ENCODE assay signal across 8 mouse cellular contexts in genomic region chr1:74854306-74855056, GRCm38 (mm10). TPM values are rescaled to one million over a fixed set of nuclear protein-coding genes. Genes with fewer than 3 reads are reported as not detected.
DNase-seq lines count a peak whose midpoint lies in the region; ATAC-seq lines count a peak whose summit lies in the region.

Gene Cdk5r2, plus strand, starts transcription at chr1:74854934.

- H3K27ac ChIP-seq in hindbrain, embryonic 13.5 days, result peak within 1 kb of the TSS; percentile 93
- H3K27ac ChIP-seq in lung, embryonic 16.5 days (ENCODE audit: low read length), result no peak within 1 kb of the TSS

- WGBS in hindbrain, embryonic 13.5 days, result 3% methylated on average over 38 of the region's 39 CpGs
- WGBS in lung, embryonic 16.5 days, result 4% methylated on average over 26 of the region's 39 CpGs

- H3K9ac ChIP-seq in hindbrain, embryonic 13.5 days, result peak within 1 kb of the TSS; percentile 98
- peak within 1 kb of the TSS; percentile 48 for H3K9ac ChIP-seq in lung, embryonic 16.5 days (ENCODE audit: low read length)

- H3K9me3 ChIP-seq in hindbrain, embryonic 13.5 days, result no peaks in the 10 kb centered on the region
- H3K9me3 ChIP-seq in lung, embryonic 16.5 days (ENCODE audit: control insufficient read depth, low read length), result no peaks in the 10 kb centered on the region

- H3K4me1 ChIP-seq in hindbrain, embryonic 13.5 days (replicated peaks), result peaks cover 68% of the 10 kb centered on the region
- H3K4me1 ChIP-seq in lung, embryonic 16.5 days (replicated peaks; ENCODE audit: control insufficient read depth, insufficient read depth, low read length), result peaks cover 6% of the 10 kb centered on the region

- ATAC-seq in hindbrain, embryonic 13.5 days (ENCODE audit: low FRiP score), result peak; percentile 89
- ATAC-seq in lung, embryonic 16.5 days (ENCODE audit: low read depth), result peak; percentile 91

- peak within 1 kb of the TSS; percentile 88 for H3K4me2 ChIP-seq in hindbrain, embryonic 13.5 days
- peak within 1 kb of the TSS; percentile 96 for H3K4me2 ChIP-seq in lung, embryonic 16.5 days (ENCODE audit: low read depth, low read length)

- DNase-seq in MN1 (ENCODE audit: low spot score), result peak; percentile 98
- peak; percentile 97 to 99 for DNase-seq in cerebellum, postnatal 10 days
- DNase-seq in frontal cortex, postnatal 25 days (ENCODE audit: low spot score in 2 of 2), result peak; percentile 76 to 89
- peak; percentile 90 to 93 for DNase-seq in layer of hippocampus, postnatal 10 days (ENCODE audit: low spot score in 2 of 2)
- peak; percentile 70 for DNase-seq in ovary, postnatal 14 days (ENCODE audit: low spot score)
- DNase-seq in thymus, postnatal 0 days (ENCODE audit: low spot score), result peak; percentile 78

- peak within 1 kb of the TSS; percentile 87 for H3K4me3 ChIP-seq in hindbrain, embryonic 13.5 days
- peak within 1 kb of the TSS; percentile 60 for H3K4me3 ChIP-seq in lung, embryonic 16.5 days (ENCODE audit: low read length)

- peaks cover 32% of the 10 kb centered on the region; the same call in 1 of the 2 replicates for H3K27me3 ChIP-seq in hindbrain, embryonic 13.5 days
- H3K27me3 ChIP-seq in lung, embryonic 16.5 days (ENCODE audit: control insufficient read depth, insufficient read depth, low read depth, low read length), result peaks cover 84% of the 10 kb centered on the region

- H3K36me3 ChIP-seq in hindbrain, embryonic 13.5 days, result no peaks in the 10 kb centered on the region
- no peaks in the 10 kb centered on the region for H3K36me3 ChIP-seq in lung, embryonic 16.5 days (ENCODE audit: control insufficient read depth, insufficient read depth, low read length)

RNA-seq across cellular contexts. Expression of gene Cdk5r2, which starts in this region (rescaled TPM):
- polyA plus RNA-seq in hindbrain, embryonic 13.5 days (2015; fragmentation: Nextera tagmentation; extraction: Ambion mirVana), result 6.1 and 6.5 TPM in 2 replicates
- 100 to 1,000 TPM; 286 to 311 TPM for total RNA-seq in layer of hippocampus, postnatal 10 days (2021)
- not detected in 2 replicates for polyA plus RNA-seq in lung, embryonic 16.5 days (2015; fragmentation: Nextera tagmentation; extraction: Ambion mirVana)
- polyA plus RNA-seq in thymus, postnatal 0 days (2015; fragmentation: Nextera tagmentation; extraction: Ambion mirVana), result not detected in 2 replicates

Comparison
In these comparisons a context has a peak if more than half of its experiments do, and no peak if none do; other contexts are left out.
1. Peak in ATAC-seq, H3K4me3 ChIP-seq, H3K9ac ChIP-seq and H3K4me2 ChIP-seq in lung, embryonic 16.5 days; RNA of the gene not detected or under 1 TPM.
2. Peak in DNase-seq in thymus, postnatal 0 days; RNA of the gene not detected or under 1 TPM.